In genomic region chr19:53554981-53555616, GRCm38 (mm10) we compare ENCODE assay signal across 12 mouse cellular contexts. TPM values are rescaled to one million over a fixed set of nuclear protein-coding genes. Genes with fewer than 3 reads are reported as not detected.
DNase-seq lines count a peak whose midpoint lies in the region; ATAC-seq and TF ChIP-seq lines count a peak whose summit lies in the region.
"Had no signal": no experiment of that assay in that cellular context is flagged by ENCODE, and none has a peak within 500 bp of the region (broad histone marks: within the 10 kb centered on the region; RNA-seq: fewer than 3 reads in every experiment).

No protein-coding gene starts in this region.

- no peak overlapping the region for H3K9ac ChIP-seq in intestine, embryonic 16.5 days (ENCODE audit: low read depth, low read length)
- H3K9ac ChIP-seq: heart, embryonic 13.5 days; kidney, embryonic 15.5 days had no signal

- H3K27me3 ChIP-seq in Patski, result no peaks in the 10 kb centered on the region
- H3K27me3 ChIP-seq in intestine, embryonic 16.5 days (replicated peaks; ENCODE audit: control insufficient read depth, insufficient read depth, low read length), result no peaks in the 10 kb centered on the region
- H3K27me3 ChIP-seq: heart, embryonic 13.5 days; kidney, embryonic 15.5 days had no signal

- no peak overlapping the region for H3K4me3 ChIP-seq in intestine, embryonic 16.5 days (ENCODE audit: low read length)
- H3K4me3 ChIP-seq: heart, embryonic 13.5 days; kidney, embryonic 15.5 days; megakaryocyte, embryonic 14.5 days had no signal

- in situ Hi-C loops in Patski (cut with MboI; ENCODE audit: low pct_unique_long_range_greater_than_20kb), result no loop called here

- TF ChIP-seq CTCF in Patski (IDR thresholded peaks at IDR 0.05), result no peak

- intact Hi-C loops in gastrocnemius, postnatal 14 days (cut with DNase I; ENCODE audit: low total_unique reads), result no loop called here

- peak; percentile 51 for ATAC-seq in Patski
- 0 out of 2 replicates have a peak, but pooled peaks have one; percentile 21 for ATAC-seq in intestine, embryonic 16.5 days

- 0 out of 2 replicates have a peak overlapping the region, but pooled peaks have one; percentile 25 for H3K27ac ChIP-seq in intestine, embryonic 16.5 days (ENCODE audit: low read length)
- H3K27ac ChIP-seq: heart, embryonic 13.5 days; kidney, embryonic 15.5 days had no signal

- POLR2A ChIA-PET in Patski (lab: Charles Lee), result interaction anchor here (0.8 to 0.9 kb wide), 2 partner anchors 9 to 14 kb away, joined by 3 read pairs; no protein-coding TSS in a partner anchor

- no peaks in the 10 kb centered on the region for H3K9me3 ChIP-seq in intestine, embryonic 16.5 days (ENCODE audit: control insufficient read depth, low read length)
- H3K9me3 ChIP-seq: heart, embryonic 13.5 days; kidney, embryonic 15.5 days had no signal

- no peak overlapping the region for H3K4me2 ChIP-seq in intestine, embryonic 16.5 days (ENCODE audit: low read depth, low read length)
- H3K4me2 ChIP-seq: heart, embryonic 13.5 days; kidney, embryonic 15.5 days had no signal

- peaks cover 21% of the 10 kb centered on the region for H3K4me1 ChIP-seq in intestine, embryonic 16.5 days (ENCODE audit: control insufficient read depth, insufficient read depth, low read length)

- DNase-seq in lung, postnatal 10 days, result peak; percentile 41
- DNase-seq in lung, postnatal 25 days (ENCODE audit: low spot score), result no peak
- peak; percentile 89 for DNase-seq in Patski (ENCODE audit: low read depth, low spot score)
- no peak for DNase-seq in gastrocnemius, postnatal 14 days
- DNase-seq in embryo, embryonic 11 days, result no peak
- DNase-seq in right cerebral cortex, adult 18-20 months, result no peak
- DNase-seq: gastrocnemius, postnatal 36 days; right cerebral cortex, postnatal 14 days had no signal

- no peaks in the 10 kb centered on the region for H3K36me3 ChIP-seq in intestine, embryonic 16.5 days (ENCODE audit: control insufficient read depth, insufficient read depth, low read length)
- H3K36me3 ChIP-seq: heart, embryonic 13.5 days; kidney, embryonic 15.5 days had no signal

- WGBS in intestine, embryonic 16.5 days, result 74% methylated on average over 5 of the region's 5 CpGs

- CTCF ChIA-PET in Patski (lab: Charles Lee), result no interaction called here

RNA-seq across cellular contexts. Expression of gene Dusp5, which starts 26.2 kb away (rescaled TPM):
- polyA plus RNA-seq in Patski (2021), result 20.1 TPM
- polyA plus RNA-seq in intestine, embryonic 16.5 days (2015; fragmentation: Nextera tagmentation; extraction: Ambion mirVana), result 7.9 and 11.0 TPM in 2 replicates
- 1 to 10 TPM; 1.3 to 2.2 TPM for total RNA-seq in gastrocnemius, postnatal 14 days (2021)

RNA-seq across cellular contexts. Expression of gene Nutf2-ps1, which starts 33.8 kb away (rescaled TPM):
- 123 TPM for polyA plus RNA-seq in Patski (2021)
- polyA plus RNA-seq in intestine, embryonic 16.5 days (2015; fragmentation: Nextera tagmentation; extraction: Ambion mirVana), result 299 and 330 TPM in 2 replicates
- 10 to 100 TPM; 74.8 to 76.8 TPM for total RNA-seq in gastrocnemius, postnatal 14 days (2021)

RNA-seq across cellular contexts. Expression of gene Smc3, which starts 45.1 kb away (rescaled TPM):
- polyA plus RNA-seq in Patski (2021), result 60.2 TPM
- 43.9 and 50.8 TPM in 2 replicates for polyA plus RNA-seq in intestine, embryonic 16.5 days (2015; fragmentation: Nextera tagmentation; extraction: Ambion mirVana)
- 10 to 100 TPM; 15.6 to 17.5 TPM for total RNA-seq in gastrocnemius, postnatal 14 days (2021)

Comparison
In these comparisons a context has a peak if more than half of its experiments do, and no peak if none do; other contexts are left out.
1. DNase-seq: peak in lung, postnatal 10 days (single experiment) and Patski (single experiment); none in lung, postnatal 25 days (single experiment), gastrocnemius, postnatal 14 days (single experiment), embryo, embryonic 11 days (single experiment) and right cerebral cortex, adult 18-20 months (single experiment).